ENCODE assay signal across 19 mouse cellular contexts in genomic region chr3:53267046-53267445, GRCm38 (mm10).
"Had no signal": no experiment of that assay in that cellular context is flagged by ENCODE, and none has a peak within 500 bp of the region (broad histone marks: within the 10 kb centered on the region; RNA-seq: fewer than 3 reads in every experiment).

No protein-coding gene starts in this region.

- H3K9me3 ChIP-seq: liver, embryonic 13.5 days; midbrain, embryonic 12.5 days; neural tube, embryonic 12.5 days; neural tube, embryonic 15.5 days had no signal

- H3K4me2 ChIP-seq: liver, embryonic 13.5 days; midbrain, embryonic 12.5 days; neural tube, embryonic 12.5 days; neural tube, embryonic 15.5 days had no signal

- H3K4me1 ChIP-seq: liver, embryonic 13.5 days; neural tube, embryonic 12.5 days; neural tube, embryonic 15.5 days had no signal

- H3K27me3 ChIP-seq: liver, embryonic 13.5 days; midbrain, embryonic 12.5 days; neural tube, embryonic 12.5 days; neural tube, embryonic 15.5 days had no signal

- H3K9ac ChIP-seq: liver, embryonic 13.5 days; midbrain, embryonic 12.5 days; neural tube, embryonic 12.5 days; neural tube, embryonic 15.5 days had no signal

- H3K36me3 ChIP-seq: liver, embryonic 13.5 days; midbrain, embryonic 12.5 days; neural tube, embryonic 12.5 days; neural tube, embryonic 15.5 days had no signal

- H3K27ac ChIP-seq: left cerebral cortex, adult 2 months; liver, embryonic 13.5 days; midbrain, embryonic 12.5 days; neural tube, embryonic 12.5 days; neural tube, embryonic 15.5 days; stomach, postnatal 0 days had no signal

- H3K4me3 ChIP-seq: left cerebral cortex, adult 2 months; liver, embryonic 13.5 days; midbrain, embryonic 12.5 days; neural tube, embryonic 12.5 days; neural tube, embryonic 15.5 days had no signal

- DNase-seq: kidney, adult 9 months; kidney, postnatal 14 days; kidney, postnatal 4 days; layer of hippocampus, postnatal 36 days; liver, embryonic 13.5 days; lung, adult 2 months; lung, postnatal 14 days; lung, postnatal 4 days; right cerebral cortex, adult 18-20 months; right cerebral cortex, postnatal 14 days; right cerebral cortex, postnatal 4 days; thymus, adult 2 months; thymus, postnatal 14 days; thymus, postnatal 4 days had no signal
